Mouse (Mus musculus) lung, postnatal 0 days (tissue): ENCODE data around the gene Opcml. TPM values are rescaled to one million over a fixed set of nuclear protein-coding genes. Genes with fewer than 3 reads are reported as not detected.

Experiments used
- ATAC-seq: fragments of 200-750 bp; cut with Nextera tagmentation; 2 replicates; pipeline ENCODE4 v1.8.0; 2017; ENCODE audit warnings: moderate library complexity
- DNase-seq: peaks from one replicate; pipeline ENCODE4 v3.0.0-alpha.2; 2016; ENCODE audit warnings: low spot score
- H3K27ac ChIP-seq: fragments of 300-500 bp; sonication (generic); 2 replicates; pipeline ENCODE4 v1.5.1; 2014; ENCODE audit warnings: antibody characterized with exemption, mild to moderate bottlenecking, low read length, mixed read lengths
- H3K27me3 ChIP-seq: fragments of 300-500 bp; sonication (generic); replicated peaks from 2 replicates; pipeline ENCODE4 v1.6.1; 2014; ENCODE audit warnings: low read length, mixed read lengths; ENCODE audit not compliant: insufficient read depth
- H3K36me3 ChIP-seq: fragments of 300-500 bp; sonication (generic); 2 replicates; pipeline ENCODE4 v1.6.1; 2014; ENCODE audit warnings: low read length, mixed read lengths; ENCODE audit not compliant: insufficient read depth
- H3K4me1 ChIP-seq: fragments of 300-500 bp; sonication (generic); 2 replicates; pipeline ENCODE4 v1.6.1; 2014; ENCODE audit warnings: antibody characterized with exemption, low read depth, low read length, mixed read lengths; ENCODE audit not compliant: insufficient read depth
- H3K4me2 ChIP-seq: fragments of 300-500 bp; sonication (generic); replicated peaks from 2 replicates; pipeline ENCODE4 v1.6.1; 2014; ENCODE audit warnings: low read depth, mild to moderate bottlenecking, low read length, moderate library complexity, mixed read lengths
- H3K4me3 ChIP-seq: fragments of 300-500 bp; sonication (generic); 2 replicates; pipeline ENCODE4 v1.5.1; 2014; ENCODE audit warnings: low read depth, low read length
- H3K9ac ChIP-seq: fragments of 300-500 bp; sonication (generic); replicated peaks from 2 replicates; pipeline ENCODE4 v1.6.1; 2014; ENCODE audit warnings: low read depth, mild to moderate bottlenecking
- H3K9me3 ChIP-seq: fragments of 300-500 bp; sonication (generic); 2 replicates; pipeline ENCODE4 v1.6.1; 2016; ENCODE audit warnings: low read length, mixed read lengths
- CTCF ChIP-seq: IDR thresholded peaks from 2 replicates; pipeline ENCODE4 v1.5.1; 2016; ENCODE audit warnings: antibody characterized with exemption, mild to moderate bottlenecking
- EP300 ChIP-seq: IDR thresholded peaks from 2 replicates; pipeline ENCODE4 v1.6.1; 2016; ENCODE audit warnings: antibody characterized with exemption, mild to moderate bottlenecking, control low read depth
- WGBS: fragments of 180-500 bp; shearing (Covaris S2); extraction: QIAGEN DNeasy Blood & Tissue Kit; methylation state at CpG from one replicate; pipeline ENCODE4 v1.1.7; 2014; 5-methylcytosine and 5-hydroxymethylcytosine counted together
- polyA plus RNA-seq: library from polyadenylated mRNA; unstranded; fragments of >200 nt; fragmentation: Nextera tagmentation; extraction: Ambion mirVana; gene quantifications from 2 replicates; pipeline ENCODE4 v1.2.1, GENCODE M21; 2015

The Opcml gene
- polyA plus RNA-seq, 1 experiment from 2014 or later: 2.5 TPM

- H3K36me3 ChIP-seq: no peaks in the 10 kb centered on the region
- no peak overlapping the region for H3K4me3 ChIP-seq
- no peak for TF ChIP-seq EP300
- no peak for TF ChIP-seq CTCF
- no peaks in the 10 kb centered on the region for H3K4me1 ChIP-seq
- 18% methylated on average over 2 of the region's 2 CpGs for WGBS
- H3K27me3 ChIP-seq: no peaks in the 10 kb centered on the region
- no peak overlapping the region for H3K4me2 ChIP-seq
- H3K9ac ChIP-seq: no peak overlapping the region
- ATAC-seq (no peak), DNase-seq (no peak)
- H3K27ac ChIP-seq: no peak overlapping the region
- no peaks in the 10 kb centered on the region for H3K9me3 ChIP-seq
Measured at GRCm38 (mm10) chr9:28800100-28800499, 1009.5 kb downstream of the Opcml start.

- no peak overlapping the region for H3K4me2 ChIP-seq
- H3K4me1 ChIP-seq: no peaks in the 10 kb centered on the region
- ATAC-seq: no peak
- no peaks in the 10 kb centered on the region for H3K9me3 ChIP-seq
- H3K4me3 ChIP-seq: no peak overlapping the region
- H3K9ac ChIP-seq: no peak overlapping the region
- H3K36me3 ChIP-seq: no peaks in the 10 kb centered on the region
- DNase-seq: no peak
- H3K27ac ChIP-seq: no peak overlapping the region
- TF ChIP-seq CTCF: no peak
- TF ChIP-seq EP300: no peak
- no peaks in the 10 kb centered on the region for H3K27me3 ChIP-seq
Measured at GRCm38 (mm10) chr9:28806666-28807065, 1016.1 kb downstream of the Opcml start.

- Histone ChIP-seq H3K36me3 (no peaks in the 10 kb centered on the region), H3K27me3 (no peaks in the 10 kb centered on the region), H3K4me1 (no peaks in the 10 kb centered on the region), H3K27ac (no peak overlapping the region), H3K9ac (no peak overlapping the region), H3K9me3 (no peaks in the 10 kb centered on the region), H3K4me3 (no peak overlapping the region), H3K4me2 (no peak overlapping the region)
- TF ChIP-seq CTCF (no peak), EP300 (no peak)
- no peak for DNase-seq
- 92% methylated on average over 3 of the region's 3 CpGs for WGBS
- no peak for ATAC-seq
Measured at GRCm38 (mm10) chr9:28822060-28822459, 1031.5 kb downstream of the Opcml start.

GRCm38 (mm10) chr9:28822466-28822865, 1031.9 kb downstream of the Opcml start:
- no peak for TF ChIP-seq CTCF
- TF ChIP-seq EP300: no peak
- no peaks in the 10 kb centered on the region for H3K9me3 ChIP-seq
- ATAC-seq: no peak
- no peak overlapping the region for H3K27ac ChIP-seq
- H3K4me1 ChIP-seq: no peaks in the 10 kb centered on the region
- no peak for DNase-seq
- H3K9ac ChIP-seq: no peak overlapping the region
- 68% methylated on average over 5 of the region's 5 CpGs for WGBS
- H3K27me3 ChIP-seq: no peaks in the 10 kb centered on the region
- H3K4me2 ChIP-seq: no peak overlapping the region
- no peak overlapping the region for H3K4me3 ChIP-seq
- no peaks in the 10 kb centered on the region for H3K36me3 ChIP-seq

- ATAC-seq (no peak), DNase-seq (no peak)
- Histone ChIP-seq H3K36me3 (no peaks in the 10 kb centered on the region), H3K9me3 (no peaks in the 10 kb centered on the region), H3K9ac (no peak overlapping the region), H3K4me3 (no peak overlapping the region), H3K4me2 (no peak overlapping the region), H3K4me1 (no peaks in the 10 kb centered on the region), H3K27ac (no peak overlapping the region), H3K27me3 (no peaks in the 10 kb centered on the region)
- WGBS: 85% methylated on average over 2 of the region's 2 CpGs
- TF ChIP-seq CTCF (no peak), EP300 (no peak)
Measured at GRCm38 (mm10) chr9:28825821-28826220, 1035.2 kb downstream of the Opcml start.

- no peaks in the 10 kb centered on the region for H3K27me3 ChIP-seq
- no peaks in the 10 kb centered on the region for H3K4me1 ChIP-seq
- no peaks in the 10 kb centered on the region for H3K9me3 ChIP-seq
- ATAC-seq: no peak
- no peak overlapping the region for H3K4me3 ChIP-seq
- H3K4me2 ChIP-seq: no peak overlapping the region
- no peak overlapping the region for H3K9ac ChIP-seq
- no peak overlapping the region for H3K27ac ChIP-seq
- TF ChIP-seq CTCF (no peak), EP300 (no peak)
- WGBS: 52% methylated on average over 2 of the region's 2 CpGs
- no peaks in the 10 kb centered on the region for H3K36me3 ChIP-seq
- no peak for DNase-seq
Measured at GRCm38 (mm10) chr9:28845961-28846570, 1055.5 kb downstream of the Opcml start.

DNA sequence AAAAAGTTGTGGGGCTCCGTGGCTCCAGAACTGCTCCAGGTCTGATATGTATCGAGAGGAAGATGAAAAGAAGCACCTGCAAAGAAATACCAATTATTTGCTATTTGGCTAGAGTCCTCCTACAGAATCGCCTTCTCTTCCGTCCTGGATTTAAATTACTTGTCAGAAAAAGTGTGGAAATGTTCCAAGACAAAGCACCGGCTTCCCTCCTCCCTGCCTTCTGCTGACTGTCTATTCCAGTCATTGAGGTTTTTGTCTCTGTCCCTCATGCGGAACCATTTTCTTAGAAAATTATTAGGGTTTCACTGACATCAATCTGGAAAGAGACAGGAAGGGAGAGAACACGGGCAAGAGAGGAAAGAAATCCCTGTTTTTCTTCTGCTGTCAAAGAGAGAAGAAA, 1065.3 kb downstream of the Opcml start:
- no peak for TF ChIP-seq EP300
- no peak for TF ChIP-seq CTCF
- Histone ChIP-seq H3K27ac (no peak overlapping the region), H3K9me3 (no peaks in the 10 kb centered on the region), H3K9ac (no peak overlapping the region), H3K4me2 (no peak overlapping the region), H3K4me1 (no peaks in the 10 kb centered on the region), H3K4me3 (no peak overlapping the region), H3K27me3 (no peaks in the 10 kb centered on the region), H3K36me3 (no peaks in the 10 kb centered on the region)
- ATAC-seq (no peak), DNase-seq (no peak)
- 65% methylated on average over 7 of the region's 7 CpGs for WGBS
